Mouse (Mus musculus): ENCODE data around the gene Plekhd1. TPM values are rescaled to one million over a fixed set of nuclear protein-coding genes. Genes with fewer than 3 reads are reported as not detected.

Gene Plekhd1
- total RNA-seq, 2 experiments from 2014 or later: 5.7 to 8.3 TPM

DNA sequence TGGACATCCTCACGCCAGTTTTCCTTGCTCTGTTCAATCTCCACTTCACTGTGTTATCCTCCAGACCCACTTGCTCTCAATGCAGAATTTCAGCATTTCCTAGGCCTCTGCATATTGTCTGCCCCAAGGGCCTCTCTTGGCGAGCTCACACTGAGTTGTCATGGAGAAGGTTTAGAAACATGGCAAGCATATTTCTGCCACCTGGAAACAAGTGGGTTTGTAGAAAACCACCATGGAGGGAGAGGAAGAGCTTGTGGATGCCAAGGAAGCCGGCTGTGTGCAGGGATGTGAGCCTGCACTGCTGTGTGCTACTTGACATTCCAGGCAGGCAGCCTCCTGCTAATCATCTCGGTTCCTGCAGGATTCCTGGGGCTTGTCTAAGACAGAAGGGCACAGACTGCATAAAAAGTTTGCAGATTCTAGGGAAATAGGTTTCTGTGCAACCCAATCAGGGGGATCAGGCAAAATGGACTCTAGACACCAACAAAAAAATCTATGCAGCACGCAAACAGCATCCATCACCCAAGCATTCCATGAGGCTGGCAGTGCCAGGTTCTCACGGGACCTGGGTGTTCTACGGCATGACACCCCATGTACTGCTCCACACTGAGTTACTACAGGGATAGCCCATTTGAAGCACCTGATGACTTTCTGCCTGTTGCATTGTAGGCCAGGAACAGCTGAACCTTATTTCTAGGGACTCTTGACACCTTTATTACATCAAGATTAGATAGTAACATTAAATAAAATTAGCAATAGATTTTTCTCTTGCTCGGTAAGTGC lies 53.8 kb downstream of the Plekhd1 start:
- DNase-seq (ENCODE audit: low spot score in 2 of 2): peak in 1 of 2 experiments; percentile 56

DNA sequence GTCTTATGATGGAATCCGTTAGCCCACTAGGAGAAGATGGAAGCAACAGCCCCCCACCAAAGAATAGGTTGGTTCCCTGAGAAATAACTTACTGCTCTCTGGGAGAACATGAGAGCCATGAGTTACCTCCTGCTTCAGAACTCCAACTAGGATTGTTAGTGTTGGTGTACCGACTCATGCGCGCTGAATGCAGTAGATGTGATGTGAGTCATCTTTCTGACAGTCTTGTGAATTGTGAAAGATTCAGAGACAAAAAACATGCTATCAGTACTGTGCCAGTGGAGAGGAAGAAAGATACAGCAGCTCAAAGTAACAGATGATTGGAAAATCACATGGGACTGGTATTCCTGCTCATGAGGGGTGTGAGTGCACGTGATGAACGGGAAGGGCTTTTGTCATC lies 59.2 kb downstream of the Plekhd1 start:
- no peak for DNase-seq (ENCODE audit: low spot score in 2 of 2)

DNA sequence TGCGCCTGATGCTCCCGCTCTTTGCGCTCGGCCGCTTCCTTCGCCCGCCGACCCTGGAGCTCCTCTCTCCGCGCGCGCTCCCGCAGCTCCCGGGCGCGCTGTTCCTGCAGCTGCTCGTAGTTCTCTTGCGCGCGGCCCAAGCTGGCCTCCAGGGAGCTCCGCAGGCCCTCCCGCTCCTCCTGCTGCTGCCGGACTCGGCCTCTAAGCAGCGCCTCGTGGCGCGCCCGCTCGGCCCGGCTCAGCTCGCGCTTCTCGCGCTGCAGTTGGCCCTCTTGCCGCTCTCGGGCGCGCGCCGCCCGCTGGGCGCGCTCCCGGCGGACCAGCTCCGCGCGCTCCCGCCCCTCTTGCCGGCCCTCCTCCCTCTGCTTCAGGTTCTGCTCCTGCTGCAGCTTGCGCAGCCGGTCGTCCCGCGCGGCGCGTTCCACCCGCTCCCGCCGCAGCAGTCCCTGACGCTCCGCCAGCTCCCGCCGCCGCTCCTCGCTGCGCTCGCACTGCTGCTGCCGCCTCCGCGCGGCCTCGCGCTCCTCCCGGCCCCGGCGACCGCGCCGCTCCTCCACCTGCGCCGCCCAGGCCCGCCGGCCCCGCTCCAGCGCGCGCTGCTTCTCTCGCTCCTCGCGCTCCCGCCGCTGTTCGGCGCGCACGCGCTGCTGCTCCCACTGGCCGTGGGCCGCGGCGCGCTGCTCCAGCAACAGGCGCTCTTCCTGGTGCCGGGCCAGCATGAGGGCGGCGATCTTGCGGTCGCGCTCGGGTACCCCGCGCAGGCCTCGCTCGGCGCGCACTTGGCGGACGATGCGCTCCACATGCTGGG lies 65.6 kb downstream of the Plekhd1 start:
- DNase-seq (ENCODE audit: low spot score in 2 of 2): no peak

DNA sequence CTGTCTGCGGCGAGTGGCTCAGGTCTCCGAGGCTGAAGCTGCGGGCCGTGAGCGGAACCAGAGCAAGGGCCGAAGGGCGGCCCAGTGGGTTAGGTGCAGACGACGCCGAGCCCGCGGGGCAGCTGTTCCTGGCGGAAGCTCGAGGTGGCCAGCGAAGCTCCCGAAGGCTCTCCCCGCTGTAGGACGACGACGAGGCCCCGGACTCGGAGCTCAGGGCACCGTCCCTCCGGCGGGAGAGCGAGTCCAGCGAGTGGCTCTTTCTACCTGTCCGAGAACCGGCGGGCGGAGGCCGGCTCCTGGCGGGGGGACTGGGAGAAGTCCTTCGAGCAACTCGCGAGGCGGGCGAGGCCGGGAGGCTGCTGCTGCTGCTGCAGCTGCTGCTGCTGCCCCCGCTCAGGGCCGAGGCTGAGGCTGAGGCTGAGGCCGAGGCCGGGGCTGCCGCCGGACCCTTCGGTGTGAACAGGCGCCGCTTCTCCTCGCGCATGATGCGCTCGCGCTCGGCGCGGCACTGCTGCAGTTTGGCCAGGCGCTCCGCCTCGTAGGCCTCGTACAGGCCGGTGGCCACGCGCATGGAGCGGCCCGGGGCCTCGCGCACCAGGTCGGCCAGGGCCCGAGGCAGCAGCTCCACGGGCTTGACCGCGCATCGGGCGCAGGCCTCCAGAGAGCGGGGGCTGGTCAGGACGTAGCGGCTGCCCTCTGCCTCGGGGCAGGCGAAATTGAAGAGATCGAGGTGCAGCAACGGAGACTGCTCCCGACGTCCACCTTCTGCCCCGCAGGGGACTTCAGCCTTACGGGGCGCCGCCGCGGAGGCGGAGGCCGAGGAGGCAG lies 66.4 kb downstream of the Plekhd1 start:
- DNase-seq (ENCODE audit: low spot score in 2 of 2): no peak

DNA sequence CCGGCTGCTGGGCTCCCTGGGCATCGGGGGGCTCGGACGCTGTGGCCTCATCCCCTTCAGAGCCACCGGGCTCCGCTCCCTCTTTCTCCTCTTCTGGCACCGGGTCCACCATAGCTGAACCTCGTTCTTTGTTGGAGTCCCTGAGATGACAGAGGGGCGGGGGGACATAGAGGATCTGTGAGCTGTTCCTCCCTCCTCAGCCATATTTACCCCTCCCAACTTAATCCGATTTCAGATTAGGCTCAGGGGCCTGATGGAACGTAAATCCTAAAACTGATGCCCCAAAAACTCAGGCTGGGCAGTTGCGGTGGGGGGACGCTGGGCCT lies 67.0 kb downstream of the Plekhd1 start:
- no peak for DNase-seq (ENCODE audit: low spot score in 2 of 2)

DNA sequence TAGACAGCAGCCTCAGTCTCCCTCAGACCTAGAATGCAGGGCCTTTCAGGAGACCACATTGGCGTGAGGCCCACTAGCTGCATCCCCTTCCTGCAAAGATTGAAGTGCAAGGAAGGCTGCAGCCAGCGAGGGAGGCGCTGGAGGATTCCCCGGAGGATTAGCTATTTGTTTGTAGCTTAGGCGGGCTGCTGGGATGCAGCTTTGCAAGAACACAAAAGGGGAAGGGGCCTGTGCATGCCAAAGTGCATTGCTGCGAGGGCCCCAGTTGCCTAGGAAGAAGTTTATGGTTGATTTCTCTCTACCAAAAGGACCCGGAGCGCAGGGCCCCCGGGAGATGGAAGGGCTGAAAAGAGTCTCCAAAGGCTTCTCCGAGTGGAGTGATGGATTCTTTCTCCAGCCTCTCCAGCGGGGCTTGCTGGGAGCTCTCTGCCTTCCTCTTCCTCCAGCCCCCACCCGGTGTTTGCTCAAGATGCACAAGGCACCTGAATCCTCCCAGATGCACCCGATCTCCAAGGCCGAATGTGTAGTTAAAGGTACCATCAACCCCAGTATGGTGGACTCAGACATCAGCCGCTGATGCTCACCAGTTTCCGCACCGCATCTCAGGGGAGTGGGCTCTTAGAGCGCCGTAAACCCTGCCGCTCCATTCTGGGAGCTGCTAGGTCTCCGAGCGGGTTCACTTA lies 67.5 kb downstream of the Plekhd1 start:
- DNase-seq (ENCODE audit: low spot score in 2 of 2): peak; percentile 32 to 55

DNA sequence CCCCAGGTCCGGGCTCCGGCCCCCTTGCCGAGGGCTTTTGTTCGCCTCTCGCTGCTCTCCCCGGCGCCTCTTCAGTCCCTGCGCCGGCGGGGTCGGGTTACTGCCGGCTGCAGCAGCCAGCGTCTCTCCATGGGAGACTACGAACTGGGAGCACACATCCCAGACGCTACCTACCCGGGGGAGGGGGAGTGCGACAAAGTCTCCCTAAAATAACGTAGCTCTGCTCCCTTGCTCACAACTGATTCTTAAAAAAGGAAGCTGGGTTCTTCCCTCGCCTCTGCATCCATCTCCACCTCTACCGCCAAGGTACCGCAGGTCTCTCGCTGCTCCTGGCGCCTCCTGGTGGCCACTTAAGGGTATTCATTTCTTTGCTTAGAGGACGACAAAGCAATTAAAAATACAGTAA lies 68.0 kb downstream of the Plekhd1 start, which contains the start of gene Ccdc177:
Gene Ccdc177 (minus strand): TSS at position 292 of the 406 bp plus-strand sequence.
- peak; percentile 82 to 93 for DNase-seq (ENCODE audit: low spot score in 2 of 2)

DNA sequence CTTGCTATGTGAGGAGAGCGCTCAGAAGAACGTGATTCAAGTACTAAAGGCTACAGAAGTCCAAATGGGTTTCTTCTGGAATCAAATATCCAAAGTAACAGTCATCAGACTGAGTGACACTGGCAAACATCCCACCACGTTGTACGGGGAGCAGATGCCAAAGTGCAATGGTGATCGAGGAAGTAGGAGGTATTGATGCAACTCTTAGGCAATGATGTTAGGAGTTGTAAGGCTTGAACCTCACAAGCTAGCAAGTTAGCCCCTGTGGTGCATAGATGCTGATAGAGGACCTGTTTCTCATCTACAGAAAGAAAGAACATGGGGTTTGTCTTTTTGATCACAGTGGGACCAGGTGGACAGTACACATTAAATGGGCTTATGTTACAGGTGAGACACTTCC lies 70.6 kb downstream of the Plekhd1 start:
- DNase-seq (ENCODE audit: low spot score in 2 of 2): no peak

DNA sequence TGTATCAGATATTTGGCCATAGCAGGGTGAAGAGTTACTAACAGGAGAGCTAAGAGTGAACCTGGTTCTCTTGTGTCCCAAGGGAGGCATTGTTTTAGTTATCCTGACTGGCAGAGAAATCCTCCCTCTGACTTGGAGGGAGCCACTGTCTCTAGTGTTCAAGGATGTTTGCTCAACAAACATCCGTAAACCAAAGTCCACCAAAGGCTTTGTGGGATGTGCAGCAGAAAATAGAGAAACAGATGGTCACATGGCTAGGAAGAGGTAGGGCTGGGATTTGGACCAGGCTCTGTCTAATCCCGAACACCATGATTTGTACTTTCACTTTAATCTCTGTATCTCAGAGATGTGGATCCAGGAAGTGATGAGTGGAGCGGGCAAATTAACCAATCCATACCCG lies 71.7 kb downstream of the Plekhd1 start:
- DNase-seq (ENCODE audit: low spot score in 2 of 2): no peak

DNA sequence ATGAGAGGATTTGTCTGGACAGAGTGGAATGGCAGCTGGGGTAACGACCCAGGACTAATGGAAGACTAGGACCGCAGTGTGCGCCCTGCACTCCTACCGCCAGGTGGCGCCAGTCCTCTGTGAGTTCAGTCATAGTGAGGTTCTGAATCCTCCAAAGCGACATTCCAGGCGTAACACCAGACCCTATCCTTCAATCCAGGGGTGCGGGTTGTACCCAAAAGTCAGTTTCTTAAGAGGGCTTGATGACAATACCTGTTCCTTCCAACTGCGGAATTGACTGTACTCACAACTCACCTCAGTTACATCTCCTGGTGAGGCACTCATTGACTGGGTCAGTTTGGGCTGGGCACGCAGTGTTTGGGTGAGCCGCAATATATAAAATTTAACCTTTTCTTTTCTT lies 77.3 kb downstream of the Plekhd1 start:
- DNase-seq (ENCODE audit: low spot score in 2 of 2): peak; percentile 38 to 83

Other genes with a start within 250 kb of the Plekhd1 start
- 10 to 100 TPM; 92.1 to 92.7 TPM for gene Exd2, start 229.5 kb upstream of the Plekhd1 start, total RNA-seq (2021)
- 100 to 1,000 TPM; 192 to 196 TPM for gene Galnt16, start 174.3 kb upstream of the Plekhd1 start, total RNA-seq (2021)
- 10 to 100 TPM; 37.6 to 40.6 TPM for gene Slc39a9, start 48.7 kb upstream of the Plekhd1 start, total RNA-seq (2021)
- gene Erh, start 48.2 kb upstream of the Plekhd1 start, total RNA-seq (2021): 10 to 100 TPM; 29.9 to 34.3 TPM
- 10 to 100 TPM; 16.2 to 16.3 TPM for gene Ccdc177, start 68.1 kb downstream of the Plekhd1 start, total RNA-seq (2021)
- gene Susd6, start 97.9 kb downstream of the Plekhd1 start, total RNA-seq (2021): 10 to 100 TPM; 64.0 to 76.3 TPM

All from layer of hippocampus, adult 18-20 months (tissue).